Mouse (Mus musculus): Measurements from ENCODE around the gene Bcl7b. TPM values are rescaled to one million over a fixed set of nuclear protein-coding genes. Genes with fewer than 3 reads are reported as not detected.
"Not testable (repeated sequence)": the region's sequence is repeated elsewhere in the genome, so short reads cannot be mapped to it uniquely, and the experiment has no call there.

Gene Bcl7b
- polyA plus RNA-seq, 1 experiment: 64.4 TPM

DNA sequence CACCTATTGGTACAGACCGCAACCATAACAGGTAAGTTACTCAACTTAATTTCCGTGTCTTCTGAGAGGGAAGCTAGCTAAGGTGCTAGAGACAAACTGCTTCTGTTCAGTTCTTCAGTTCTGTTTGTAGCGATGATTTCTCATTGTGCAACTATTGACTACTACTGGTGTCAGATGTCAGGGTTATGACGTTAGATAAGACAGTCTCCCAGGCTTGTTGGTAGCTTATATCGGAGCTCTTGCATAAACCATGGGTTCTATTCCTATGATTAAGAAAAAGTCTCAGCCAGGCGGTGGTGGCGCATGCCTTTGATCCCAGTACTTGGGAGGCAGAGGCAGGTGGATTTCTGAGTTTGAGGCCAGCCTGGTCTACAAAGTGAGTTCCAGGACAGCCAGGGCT lies 54.0 kb downstream of the Bcl7b start:
- TF ChIP-seq CTCF (IDR thresholded peaks at IDR 0.05; ENCODE audit: borderline replicate concordance, insufficient read depth, low read depth, low read length) (no peak), POLR2A (IDR thresholded peaks at IDR 0.05; ENCODE audit: borderline replicate concordance, insufficient read depth, low read length) (no peak)
- H3K4me3 ChIP-seq (replicated peaks; ENCODE audit: insufficient read depth, low read depth, low read length): no peak overlapping the region
- DNase-seq: no peak
- WGBS: 96% methylated on average over 7 of the region's 7 CpGs
- no peaks in the 10 kb centered on the region for H3K27me3 ChIP-seq (ENCODE audit: control insufficient read depth, insufficient read depth, low read length)
- H3K27ac ChIP-seq (ENCODE audit: insufficient read depth, low read length): no peak overlapping the region
- no peaks in the 10 kb centered on the region for H3K4me1 ChIP-seq (ENCODE audit: control insufficient read depth, insufficient read depth, low read length)

DNA sequence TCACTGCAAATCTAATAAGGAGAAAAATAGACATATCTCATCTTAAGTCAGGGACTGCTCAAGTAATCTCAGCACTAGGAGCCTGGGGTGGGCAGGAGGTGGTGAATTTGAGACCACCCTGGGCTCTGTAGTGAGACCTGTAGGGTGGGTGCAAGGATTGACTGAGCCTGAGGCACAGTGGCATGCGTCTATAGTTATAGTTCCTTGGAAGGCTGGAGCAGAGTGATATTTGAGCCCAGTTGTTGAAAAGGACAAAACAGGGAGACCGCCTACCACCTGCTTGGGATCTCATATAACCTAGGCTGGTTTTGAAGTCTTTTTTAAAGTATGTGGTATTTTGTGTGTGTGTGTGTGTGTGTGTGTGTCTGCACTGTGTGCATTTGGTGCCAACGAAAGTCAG lies 56.1 kb downstream of the Bcl7b start:
- Histone ChIP-seq H3K4me3 (replicated peaks; ENCODE audit: insufficient read depth, low read depth, low read length) (no peak overlapping the region), H3K4me1 (ENCODE audit: control insufficient read depth, insufficient read depth, low read length) (no peaks in the 10 kb centered on the region), H3K27ac (ENCODE audit: insufficient read depth, low read length) (no peak overlapping the region), H3K27me3 (ENCODE audit: control insufficient read depth, insufficient read depth, low read length) (no peaks in the 10 kb centered on the region)
- 95% methylated on average over 3 of the region's 3 CpGs for WGBS
- TF ChIP-seq POLR2A (IDR thresholded peaks at IDR 0.05; ENCODE audit: borderline replicate concordance, insufficient read depth, low read length): no peak
- no peak for TF ChIP-seq CTCF (IDR thresholded peaks at IDR 0.05; ENCODE audit: borderline replicate concordance, insufficient read depth, low read depth, low read length)
- DNase-seq: no peak

DNA sequence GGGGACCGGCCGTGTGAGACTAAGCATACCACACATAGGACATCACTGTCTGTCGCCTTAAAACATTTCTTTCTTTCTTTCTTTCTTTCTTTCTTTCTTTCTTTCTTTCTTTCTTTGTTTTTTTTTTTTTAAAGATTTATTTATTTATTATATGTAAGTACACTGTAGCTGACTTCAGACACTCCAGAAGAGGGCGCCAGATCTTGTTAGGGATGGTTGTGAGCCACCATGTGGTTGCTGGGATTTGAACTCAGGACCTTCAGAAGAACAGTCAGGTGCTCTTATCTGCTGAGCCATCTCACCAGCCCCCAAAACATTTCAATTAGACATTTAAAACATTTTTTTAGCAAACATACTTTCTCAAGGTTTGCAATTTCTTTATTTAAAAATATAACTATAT lies 57.8 kb downstream of the Bcl7b start:
- H3K4me1 ChIP-seq (ENCODE audit: control insufficient read depth, insufficient read depth, low read length); H3K27ac ChIP-seq (ENCODE audit: insufficient read depth, low read length); DNase-seq; H3K4me3 ChIP-seq (replicated peaks; ENCODE audit: insufficient read depth, low read depth, low read length); H3K27me3 ChIP-seq (ENCODE audit: control insufficient read depth, insufficient read depth, low read length): not testable (repeated sequence)
- WGBS: 97% methylated on average over 4 of the region's 4 CpGs

DNA sequence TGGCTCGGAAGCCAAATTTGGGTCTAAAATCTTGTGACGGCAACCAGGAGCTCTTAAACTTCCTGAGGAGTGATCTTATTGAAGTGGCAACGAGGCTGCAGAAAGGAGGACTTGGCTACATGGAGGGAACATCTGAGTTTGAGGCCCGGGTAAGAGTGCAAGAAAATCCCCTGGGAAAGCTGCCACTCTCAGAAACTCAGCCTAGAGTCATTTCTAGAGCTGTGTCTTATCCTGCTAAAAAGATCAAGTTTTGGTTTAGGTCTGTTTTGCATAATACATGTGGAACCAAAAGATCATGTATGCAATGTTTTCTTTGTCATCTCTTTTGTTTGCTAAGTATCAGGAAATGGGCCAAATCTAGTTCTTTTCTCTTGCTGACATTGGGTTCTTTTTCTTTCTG lies 62.1 kb downstream of the Bcl7b start:
- no peaks in the 10 kb centered on the region for H3K4me1 ChIP-seq (ENCODE audit: control insufficient read depth, insufficient read depth, low read length)
- H3K27ac ChIP-seq (ENCODE audit: insufficient read depth, low read length): no peak overlapping the region
- no peak overlapping the region for H3K4me3 ChIP-seq (replicated peaks; ENCODE audit: insufficient read depth, low read depth, low read length)
- 71% methylated on average over 4 of the region's 4 CpGs for whole genome bisulfite sequencing
- H3K27me3 ChIP-seq (ENCODE audit: control insufficient read depth, insufficient read depth, low read length): no peaks in the 10 kb centered on the region
- no peak for DNase-seq
- TF ChIP-seq POLR2A (IDR thresholded peaks at IDR 0.05; ENCODE audit: borderline replicate concordance, insufficient read depth, low read length) (no peak), CTCF (IDR thresholded peaks at IDR 0.05; ENCODE audit: borderline replicate concordance, insufficient read depth, low read depth, low read length) (no peak)

Other genes starting within 250 kb of the Bcl7b start
- gene Mettl27, start 235.9 kb upstream of the Bcl7b start, polyA plus RNA-seq (2012; rRNA removed): 9.5 and 10.9 TPM in 2 replicates
- 0.07 TPM in 1 of 2 replicates, not detected in the other for gene Cldn4, start 221.3 kb upstream of the Bcl7b start, polyA plus RNA-seq (2012; rRNA removed)
- 0.52 and 0.67 TPM in 2 replicates for gene Cldn3, start 182.1 kb upstream of the Bcl7b start, polyA plus RNA-seq (2012; rRNA removed)
- gene Abhd11, start 159.1 kb upstream of the Bcl7b start, polyA plus RNA-seq (2012; rRNA removed): 59.0 and 65.1 TPM in 2 replicates
- 12.1 and 12.4 TPM in 2 replicates for gene Stx1a, start 144.8 kb upstream of the Bcl7b start, polyA plus RNA-seq (2012; rRNA removed)
- gene Dnajc30, start 104.1 kb upstream of the Bcl7b start, polyA plus RNA-seq (2012; rRNA removed): 45.4 and 46.6 TPM in 2 replicates
- gene Bud23, start 103.3 kb upstream of the Bcl7b start, polyA plus RNA-seq (2012; rRNA removed): 69.2 and 72.8 TPM in 2 replicates
- gene Vps37d, start 90.0 kb upstream of the Bcl7b start, polyA plus RNA-seq (2012; rRNA removed): 17.7 and 19.8 TPM in 2 replicates
- gene Mlxipl, start 78.4 kb upstream of the Bcl7b start, polyA plus RNA-seq (2012; rRNA removed): 2.0 TPM in 2 replicates
- gene Tbl2, start 18.6 kb upstream of the Bcl7b start, polyA plus RNA-seq (2012; rRNA removed): 17.6 and 18.5 TPM in 2 replicates
- gene Baz1b, start 19.0 kb downstream of the Bcl7b start, polyA plus RNA-seq (2012; rRNA removed): 75.3 and 77.4 TPM in 2 replicates
- 8.5 and 10.1 TPM in 2 replicates for gene Fzd9, start 82.9 kb downstream of the Bcl7b start, polyA plus RNA-seq (2012; rRNA removed)
- gene Fkbp6, start 181.8 kb downstream of the Bcl7b start, polyA plus RNA-seq (2012; rRNA removed): not detected in 2 replicates
- 0.08 TPM in 1 of 2 replicates, not detected in the other for gene Trim50, start 185.0 kb downstream of the Bcl7b start, polyA plus RNA-seq (2012; rRNA removed)
- gene Nsun5, start 201.7 kb downstream of the Bcl7b start, polyA plus RNA-seq (2012; rRNA removed): 41.8 and 45.6 TPM in 2 replicates
- 31.2 and 31.8 TPM in 2 replicates for gene Pom121, start 226.3 kb downstream of the Bcl7b start, polyA plus RNA-seq (2012; rRNA removed)

All from cerebellum, adult 2 months (tissue).